Comparison of ENCODE assay signal across 8 mouse cellular contexts in genomic region chr11:75468410-75468809, GRCm38 (mm10). TPM values are rescaled to one million over a fixed set of nuclear protein-coding genes. Genes with fewer than 3 reads are reported as not detected.
A peak's percentile ranks its signal among the peaks of the same experiment; 100 is the strongest.
DNase-seq lines count a peak whose midpoint lies in the region; ATAC-seq and TF ChIP-seq lines count a peak whose summit lies in the region.

No protein-coding gene starts in this region.

- intact Hi-C loops in gastrocnemius, adult 2 months (cut with DNase I), result loop anchor here (2.0 kb wide), 1 partner anchor 40 kb away; no protein-coding TSS in a partner anchor
- intact Hi-C loops in left cerebral cortex, postnatal 36 days (cut with DNase I), result no loop called here

- no peaks in the 10 kb centered on the region for H3K27me3 ChIP-seq in neural tube, embryonic 11.5 days (ENCODE audit: control insufficient read depth, insufficient read depth, low read length)
- H3K27me3 ChIP-seq in limb, embryonic 13.5 days, result peaks cover 2% of the 10 kb centered on the region; the same call in 1 of the 2 replicates
- H3K27me3 ChIP-seq in stomach, embryonic 15.5 days (replicated peaks), result no peaks in the 10 kb centered on the region

- ATAC-seq in neural tube, embryonic 11.5 days (ENCODE audit: insufficient read depth, low FRiP score, low TSS enrichment), result no peak
- no peak for ATAC-seq in limb, embryonic 13.5 days (ENCODE audit: low FRiP score, low read depth)
- no peak for ATAC-seq in stomach, embryonic 15.5 days (ENCODE audit: insufficient read depth, low FRiP score, low read depth)

- H3K9ac ChIP-seq in neural tube, embryonic 11.5 days (ENCODE audit: low read length), result peak overlapping the region; percentile 45
- peak overlapping the region; percentile 75 for H3K9ac ChIP-seq in limb, embryonic 13.5 days
- peak overlapping the region; percentile 52; the same call in 1 of the 2 replicates for H3K9ac ChIP-seq in stomach, embryonic 15.5 days

- no peaks in the 10 kb centered on the region for H3K36me3 ChIP-seq in neural tube, embryonic 11.5 days (ENCODE audit: control insufficient read depth, insufficient read depth, low read length)
- peaks cover 14% of the 10 kb centered on the region for H3K36me3 ChIP-seq in limb, embryonic 13.5 days
- H3K36me3 ChIP-seq in stomach, embryonic 15.5 days, result peaks cover 10% of the 10 kb centered on the region; the same call in 1 of the 2 replicates

- 71% methylated on average over 7 of the region's 7 CpGs for WGBS in neural tube, embryonic 11.5 days
- 67% methylated on average over 7 of the region's 7 CpGs for WGBS in limb, embryonic 13.5 days
- WGBS in stomach, embryonic 15.5 days, result 59% methylated on average over 7 of the region's 7 CpGs

- no peaks in the 10 kb centered on the region for H3K9me3 ChIP-seq in neural tube, embryonic 11.5 days (ENCODE audit: control insufficient read depth, low read length)
- peaks cover 4% of the 10 kb centered on the region; the same call in 1 of the 2 replicates for H3K9me3 ChIP-seq in limb, embryonic 13.5 days
- no peaks in the 10 kb centered on the region for H3K9me3 ChIP-seq in stomach, embryonic 15.5 days

- peak overlapping the region; percentile 68 for H3K4me3 ChIP-seq in gastrocnemius, adult 2 months
- peak overlapping the region; percentile 29 for H3K4me3 ChIP-seq in neural tube, embryonic 11.5 days (ENCODE audit: low read depth, low read length)
- H3K4me3 ChIP-seq in limb, embryonic 13.5 days, result peak overlapping the region; percentile 48
- H3K4me3 ChIP-seq in stomach, embryonic 15.5 days (replicated peaks), result peak overlapping the region; percentile 56

- H3K4me1 ChIP-seq in neural tube, embryonic 11.5 days (ENCODE audit: control insufficient read depth, insufficient read depth, low read length), result no peaks in the 10 kb centered on the region
- H3K4me1 ChIP-seq in limb, embryonic 13.5 days, result peaks cover 17% of the 10 kb centered on the region
- peaks cover 19% of the 10 kb centered on the region for H3K4me1 ChIP-seq in stomach, embryonic 15.5 days

- no peak for TF ChIP-seq CTCF in gastrocnemius, adult 2 months (IDR thresholded peaks at IDR 0.05)

- DNase-seq in gastrocnemius, adult 2 months, result no peak
- no peak for DNase-seq in gastrocnemius, postnatal 4 days (ENCODE audit: low spot score in 2 of 2)
- DNase-seq in neural tube, embryonic 11.5 days (ENCODE audit: low spot score), result no peak
- no peak for DNase-seq in neural tube, embryonic 10.5 days (ENCODE audit: extremely low spot score, low spot score)
- DNase-seq in left cerebral cortex, postnatal 36 days (ENCODE audit: low spot score in 2 of 2), result no peak
- DNase-seq in natural killer cell, adult 2 months (ENCODE audit: low spot score in 2 of 2), result no peak

- H3K27ac ChIP-seq in gastrocnemius, adult 2 months, result peak overlapping the region; percentile 83
- H3K27ac ChIP-seq in neural tube, embryonic 11.5 days (ENCODE audit: low read depth, low read length), result no peak overlapping the region
- H3K27ac ChIP-seq in limb, embryonic 13.5 days, result no peak overlapping the region
- H3K27ac ChIP-seq in stomach, embryonic 15.5 days, result no peak overlapping the region; the same call in 1 of the 2 replicates

- H3K4me2 ChIP-seq in neural tube, embryonic 11.5 days (ENCODE audit: low read depth), result peak overlapping the region; percentile 57
- H3K4me2 ChIP-seq in limb, embryonic 13.5 days (replicated peaks), result peak overlapping the region; percentile 83
- peak overlapping the region; percentile 90 for H3K4me2 ChIP-seq in stomach, embryonic 15.5 days

RNA-seq across cellular contexts. Expression of gene Tlcd2, which starts 6.9 kb away (rescaled TPM):
- total RNA-seq in gastrocnemius, adult 2 months (2021), result 1 to 10 TPM; 2.6 to 3.1 TPM
- 10 to 100 TPM in 1 of 2 experiments, 1 to 10 TPM in 1; 9.6 to 12.6 TPM for total RNA-seq in gastrocnemius, postnatal 4 days (2021)
- polyA plus RNA-seq in neural tube, embryonic 11.5 days (2014; fragmentation: Nextera tagmentation; extraction: Ambion mirVana), result 8.7 and 11.0 TPM in 2 replicates
- polyA plus RNA-seq in limb, embryonic 13.5 days (2015; fragmentation: Nextera tagmentation; extraction: Ambion mirVana), result 26.4 and 26.9 TPM in 2 replicates
- 19.7 and 22.3 TPM in 2 replicates for polyA plus RNA-seq in stomach, embryonic 15.5 days (2015; fragmentation: Nextera tagmentation; extraction: Ambion mirVana)
- total RNA-seq in left cerebral cortex, postnatal 36 days (2021), result under 1 TPM in 1 of 2 experiments, not detected in 1; 0.47 TPM

RNA-seq across cellular contexts. Expression of gene Wdr81, which starts 13.9 kb away (rescaled TPM):
- total RNA-seq in gastrocnemius, adult 2 months (2021), result 1 to 10 TPM; 4.9 to 6.4 TPM
- 10 to 100 TPM in 1 of 2 experiments, 1 to 10 TPM in 1; 9.3 to 10.4 TPM for total RNA-seq in gastrocnemius, postnatal 4 days (2021)
- polyA plus RNA-seq in neural tube, embryonic 11.5 days (2014; fragmentation: Nextera tagmentation; extraction: Ambion mirVana), result 5.3 and 6.2 TPM in 2 replicates
- polyA plus RNA-seq in limb, embryonic 13.5 days (2015; fragmentation: Nextera tagmentation; extraction: Ambion mirVana), result 5.8 and 5.9 TPM in 2 replicates
- 6.0 and 6.4 TPM in 2 replicates for polyA plus RNA-seq in stomach, embryonic 15.5 days (2015; fragmentation: Nextera tagmentation; extraction: Ambion mirVana)
- total RNA-seq in left cerebral cortex, postnatal 36 days (2021), result 10 to 100 TPM; 20.1 to 20.4 TPM

RNA-seq across cellular contexts. Expression of gene Prpf8, which starts 18.2 kb away (rescaled TPM):
- total RNA-seq in gastrocnemius, adult 2 months (2021), result 10 to 100 TPM; 69.3 to 76.7 TPM
- 10 to 100 TPM; 97.2 TPM for total RNA-seq in gastrocnemius, postnatal 4 days (2021)
- polyA plus RNA-seq in neural tube, embryonic 11.5 days (2014; fragmentation: Nextera tagmentation; extraction: Ambion mirVana), result 113 and 123 TPM in 2 replicates
- 60.8 and 63.0 TPM in 2 replicates for polyA plus RNA-seq in limb, embryonic 13.5 days (2015; fragmentation: Nextera tagmentation; extraction: Ambion mirVana)
- 49.9 and 58.6 TPM in 2 replicates for polyA plus RNA-seq in stomach, embryonic 15.5 days (2015; fragmentation: Nextera tagmentation; extraction: Ambion mirVana)
- total RNA-seq in left cerebral cortex, postnatal 36 days (2021), result 100 to 1,000 TPM; 127 to 138 TPM

RNA-seq across cellular contexts. Expression of gene Serpinf2, which starts 29.0 kb away (rescaled TPM):
- total RNA-seq in gastrocnemius, adult 2 months (2021), result not detected
- total RNA-seq in gastrocnemius, postnatal 4 days (2021), result 1 to 10 TPM in 1 of 2 experiments, under 1 TPM in 1; 0.32 to 2.7 TPM
- 0.15 and 0.17 TPM in 2 replicates for polyA plus RNA-seq in neural tube, embryonic 11.5 days (2014; fragmentation: Nextera tagmentation; extraction: Ambion mirVana)
- polyA plus RNA-seq in limb, embryonic 13.5 days (2015; fragmentation: Nextera tagmentation; extraction: Ambion mirVana), result 0.14 and 1.3 TPM in 2 replicates
- polyA plus RNA-seq in stomach, embryonic 15.5 days (2015; fragmentation: Nextera tagmentation; extraction: Ambion mirVana), result 50.0 and 64.1 TPM in 2 replicates
- total RNA-seq in left cerebral cortex, postnatal 36 days (2021), result under 1 TPM in 1 of 2 experiments, not detected in 1; 0.22 TPM

RNA-seq across cellular contexts. Expression of gene Rilp, which starts 41.5 kb away (rescaled TPM):
- total RNA-seq in gastrocnemius, adult 2 months (2021), result 10 to 100 TPM; 33.4 to 41.9 TPM
- total RNA-seq in gastrocnemius, postnatal 4 days (2021), result 10 to 100 TPM; 16.4 to 24.5 TPM
- polyA plus RNA-seq in neural tube, embryonic 11.5 days (2014; fragmentation: Nextera tagmentation; extraction: Ambion mirVana), result 0.50 and 0.56 TPM in 2 replicates
- 0.34 and 0.66 TPM in 2 replicates for polyA plus RNA-seq in limb, embryonic 13.5 days (2015; fragmentation: Nextera tagmentation; extraction: Ambion mirVana)
- 1.0 and 1.1 TPM in 2 replicates for polyA plus RNA-seq in stomach, embryonic 15.5 days (2015; fragmentation: Nextera tagmentation; extraction: Ambion mirVana)
- 1 to 10 TPM; 1.9 to 2.3 TPM for total RNA-seq in left cerebral cortex, postnatal 36 days (2021)
